Mouse (Mus musculus) thymus, adult 2 months (tissue): ENCODE data around the gene Prps1. TPM values are rescaled to one million over a fixed set of nuclear protein-coding genes. Genes with fewer than 3 reads are reported as not detected.
A peak's percentile ranks its signal among the peaks of the same experiment; 100 is the strongest.
"Not testable (repeated sequence)": the region's sequence is repeated elsewhere in the genome, so short reads cannot be mapped to it uniquely, and the experiment has no call there.

Experiments used
- DNase-seq: peaks from one replicate; pipeline ENCODE4 v3.0.0; 2021
- H3K27ac ChIP-seq: fragments of 200-500 bp; 2 replicates; pipeline ENCODE4 v1.5.1; 2012; ENCODE audit warnings: low read length, control low read depth; ENCODE audit not compliant: control insufficient read depth, insufficient read depth
- H3K27me3 ChIP-seq: fragments of 200-500 bp; 2 replicates; pipeline ENCODE4 v1.6.1; 2012; ENCODE audit warnings: mild to moderate bottlenecking, low read length, moderate library complexity, mixed read lengths; ENCODE audit not compliant: control insufficient read depth, insufficient read depth
- H3K36me3 ChIP-seq: fragments of 200-500 bp; 2 replicates; pipeline ENCODE4 v1.6.1; 2012; ENCODE audit warnings: mild to moderate bottlenecking, low read length, moderate library complexity; ENCODE audit not compliant: control insufficient read depth, insufficient read depth
- H3K4me1 ChIP-seq: fragments of 200-500 bp; replicated peaks from 2 replicates; pipeline ENCODE4 v1.6.1; 2012; ENCODE audit warnings: low read length; ENCODE audit not compliant: control insufficient read depth, insufficient read depth
- H3K4me3 ChIP-seq: fragments of 200-500 bp; 2 replicates; pipeline ENCODE4 v1.5.1; 2012; ENCODE audit warnings: mild to moderate bottlenecking, low read length, control low read depth, moderate library complexity; ENCODE audit not compliant: control insufficient read depth, insufficient read depth
- CTCF ChIP-seq: fragments of 200-500 bp; IDR thresholded peaks from 2 replicates; pipeline ENCODE4 v1.5.1; 2012; ENCODE audit warnings: mild to moderate bottlenecking, control low read depth, low read length, moderate library complexity, borderline replicate concordance; ENCODE audit not compliant: control insufficient read depth, poor library complexity, insufficient read depth; ENCODE audit errors: extremely low read depth
- POLR2A ChIP-seq: fragments of 200-500 bp; IDR thresholded peaks from 2 replicates; pipeline ENCODE4 v1.6.1; 2012; ENCODE audit warnings: mild to moderate bottlenecking, low read length, control low read depth, moderate library complexity; ENCODE audit not compliant: control insufficient read depth, poor library complexity, insufficient read depth; ENCODE audit errors: extremely low read depth
- WGBS: fragments of 180-500 bp; shearing (Covaris S2); methylation state at CpG from one replicate; pipeline ENCODE4 v1.1.7; 2018; 5-methylcytosine and 5-hydroxymethylcytosine counted together
- polyA plus RNA-seq: library from polyadenylated mRNA; depleted of rRNA; stranded (reverse); fragments of >200 nt; gene quantifications from 2 replicates; pipeline ENCODE4 v1.2.3, GENCODE M21; 2012

Prps1 gene
- polyA plus RNA-seq, 1 experiment: 20.8 TPM

- H3K4me3 ChIP-seq: no peak overlapping the region
- H3K27me3 ChIP-seq: no peaks in the 10 kb centered on the region
- no peaks in the 10 kb centered on the region for H3K4me1 ChIP-seq
- H3K27ac ChIP-seq: no peak overlapping the region
- no peak for DNase-seq
- no peak for TF ChIP-seq POLR2A
- no peak for TF ChIP-seq CTCF
- no peaks in the 10 kb centered on the region; the same call in 1 of the 2 replicates for H3K36me3 ChIP-seq
- WGBS: 96% methylated on average over 6 of the region's 6 CpGs
These were observed 21.8 kb downstream of the Prps1 start for GRCm38 (mm10) chrX:140478231-140478630.

- TF ChIP-seq POLR2A (no peak), CTCF (no peak)
- Histone ChIP-seq H3K4me3 (no peak overlapping the region), H3K4me1 (no peaks in the 10 kb centered on the region), H3K27ac (no peak overlapping the region), H3K36me3 (no peaks in the 10 kb centered on the region; the same call in 1 of the 2 replicates), H3K27me3 (no peaks in the 10 kb centered on the region)
- peak; percentile 52 for DNase-seq
- 40% methylated on average over 5 of the region's 5 CpGs for WGBS
These were observed 22.8 kb downstream of the Prps1 start for GRCm38 (mm10) chrX:140479171-140479570.

GRCm38 (mm10) chrX:140489174-140489573 is 32.8 kb downstream of the Prps1 start:
- no peak overlapping the region for H3K4me3 ChIP-seq
- H3K36me3 ChIP-seq: no peaks in the 10 kb centered on the region
- DNase-seq: no peak
- no peaks in the 10 kb centered on the region for H3K4me1 ChIP-seq
- H3K27ac ChIP-seq: no peak overlapping the region
- 100% methylated on average over 1 of the region's 1 CpGs for WGBS
- H3K27me3 ChIP-seq: no peaks in the 10 kb centered on the region
- TF ChIP-seq POLR2A (no peak), CTCF (no peak)

- no peak for DNase-seq
- Histone ChIP-seq H3K27ac (no peak overlapping the region), H3K36me3 (no peaks in the 10 kb centered on the region), H3K27me3 (no peaks in the 10 kb centered on the region), H3K4me1 (no peaks in the 10 kb centered on the region), H3K4me3 (no peak overlapping the region)
- no peak for TF ChIP-seq POLR2A
- TF ChIP-seq CTCF: no peak
- WGBS: 98% methylated on average over 3 of the region's 3 CpGs
These were observed 33.8 kb downstream of the Prps1 start for GRCm38 (mm10) chrX:140490203-140490602.

GRCm38 (mm10) chrX:140491884-140492571 is 35.6 kb downstream of the Prps1 start:
- no peaks in the 10 kb centered on the region for H3K4me1 ChIP-seq
- 31% methylated on average over 10 of the region's 10 CpGs for WGBS

GRCm38 (mm10) chrX:140493527-140494029 is 37.2 kb downstream of the Prps1 start:
- no peak for DNase-seq
- TF ChIP-seq POLR2A: no peak
- no peak for TF ChIP-seq CTCF
- Histone ChIP-seq H3K27me3 (no peaks in the 10 kb centered on the region), H3K4me3 (no peak overlapping the region), H3K4me1 (0 out of 2 replicates have a peak, but pooled peaks cover 2% of the 10 kb centered on the region), H3K36me3 (no peaks in the 10 kb centered on the region), H3K27ac (no peak overlapping the region)
- 68% methylated on average over 7 of the region's 7 CpGs for WGBS

More at GRCm38 (mm10) chrX:140491884-140492571, 35.6 kb downstream of the Prps1 start:
- H3K4me3 ChIP-seq: no peak overlapping the region
- H3K36me3 ChIP-seq: no peaks in the 10 kb centered on the region
- no peak overlapping the region for H3K27ac ChIP-seq
- no peak for TF ChIP-seq POLR2A
- no peak for TF ChIP-seq CTCF
- no peaks in the 10 kb centered on the region for H3K27me3 ChIP-seq
- DNase-seq: peak; percentile 33

GRCm38 (mm10) chrX:140494170-140494569 is 37.8 kb downstream of the Prps1 start:
- H3K27ac ChIP-seq: no peak overlapping the region
- no peak for DNase-seq
- H3K4me1 ChIP-seq: 0 out of 2 replicates have a peak, but pooled peaks cover 2% of the 10 kb centered on the region
- H3K4me3 ChIP-seq: no peak overlapping the region
- no peaks in the 10 kb centered on the region for H3K36me3 ChIP-seq
- no peaks in the 10 kb centered on the region for H3K27me3 ChIP-seq
- 92% methylated on average over 6 of the region's 6 CpGs for WGBS
- TF ChIP-seq CTCF (no peak), POLR2A (no peak)

GRCm38 (mm10) chrX:140498431-140498830 is 42.0 kb downstream of the Prps1 start:
- not testable (repeated sequence) for H3K4me1 ChIP-seq, H3K4me3 ChIP-seq, H3K27ac ChIP-seq, H3K27me3 ChIP-seq, DNase-seq, H3K36me3 ChIP-seq
- 93% methylated on average over 4 of the region's 4 CpGs for WGBS
